Mouse (Mus musculus): ENCODE data around the gene Zfand3. TPM values are rescaled to one million over a fixed set of nuclear protein-coding genes. Genes with fewer than 3 reads are reported as not detected.

Gene Zfand3
- polyA plus RNA-seq, 1 experiment from 2014 or later = 24.2 TPM

- no peak overlapping the region for H3K4me2 ChIP-seq
- H3K4me3 ChIP-seq (ENCODE audit: low read depth, low read length) = no peak overlapping the region
- no peak for ATAC-seq (replicated peaks; ENCODE audit: low FRiP score)
- H3K27ac ChIP-seq (ENCODE audit: low read depth, low read length) = no peak overlapping the region
- 91% methylated on average over 21 of the region's 21 CpGs for WGBS
- no peaks in the 10 kb centered on the region for H3K36me3 ChIP-seq (ENCODE audit: control insufficient read depth, insufficient read depth, low read length)
- no peaks in the 10 kb centered on the region for H3K9me3 ChIP-seq (ENCODE audit: control insufficient read depth, low read length)
- H3K9ac ChIP-seq (ENCODE audit: low read depth, low read length) = no peak overlapping the region
- H3K27me3 ChIP-seq (replicated peaks; ENCODE audit: control insufficient read depth, insufficient read depth, low read length) = no peaks in the 10 kb centered on the region
- H3K4me1 ChIP-seq (replicated peaks; ENCODE audit: control insufficient read depth, insufficient read depth, low read length) = peaks cover 23% of the 10 kb centered on the region
- no peak for DNase-seq (ENCODE audit: low spot score)
These were observed 191.2 kb downstream of the Zfand3 start for GRCm38 (mm10) chr17:30195591-30196183.

DNA sequence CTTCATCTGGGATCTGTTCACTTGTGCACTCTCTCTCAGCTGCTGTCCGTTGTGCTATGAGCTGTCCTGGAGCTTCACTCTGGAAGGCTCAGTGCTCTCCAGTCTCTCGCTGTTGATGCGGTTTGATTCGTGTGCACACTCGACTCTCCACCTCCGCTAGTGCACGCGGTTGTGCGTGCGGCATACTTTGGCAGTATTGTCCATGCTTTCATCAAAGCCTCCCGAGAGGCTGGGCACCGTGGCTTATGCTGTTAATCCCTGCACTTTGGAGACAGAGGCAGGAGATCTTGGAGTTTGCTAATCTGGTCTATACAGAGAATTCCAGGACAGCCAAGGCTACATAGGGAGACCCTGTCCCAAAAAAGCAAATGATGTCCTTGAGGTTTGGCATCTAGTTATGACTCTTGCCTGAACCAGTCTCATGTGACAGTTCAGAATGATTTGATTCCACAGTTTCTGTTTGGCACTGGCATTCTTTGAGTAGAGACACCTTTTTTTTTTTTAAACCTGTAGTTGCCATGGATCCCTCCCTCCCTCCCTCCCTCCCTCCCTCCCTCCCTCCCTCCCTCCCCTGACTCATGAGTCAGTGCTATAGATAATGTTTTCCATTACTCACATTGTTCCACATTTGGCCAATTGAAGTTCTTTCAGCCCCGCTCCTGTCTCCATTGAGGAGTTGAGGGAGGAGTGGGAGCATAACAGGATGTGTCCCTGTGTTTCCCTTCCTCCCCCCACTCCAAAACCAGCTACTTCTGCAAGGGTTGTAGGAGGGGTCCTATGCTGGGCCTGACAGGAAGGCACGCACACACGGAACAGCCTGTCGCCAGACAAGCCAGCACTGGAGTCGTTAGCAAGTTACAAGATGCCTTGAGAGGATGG is 192.1 kb downstream of the Zfand3 start:
- no peaks in the 10 kb centered on the region for H3K27me3 ChIP-seq (replicated peaks; ENCODE audit: control insufficient read depth, insufficient read depth, low read length)
- H3K4me2 ChIP-seq = no peak overlapping the region; the same call in 1 of the 2 replicates
- 83% methylated on average over 17 of the region's 17 CpGs for WGBS
- H3K4me3 ChIP-seq (ENCODE audit: low read depth, low read length) = no peak overlapping the region
- no peak overlapping the region for H3K9ac ChIP-seq (ENCODE audit: low read depth, low read length)
- H3K27ac ChIP-seq (ENCODE audit: low read depth, low read length) = peak overlapping the region; percentile 48; the same call in 1 of the 2 replicates
- no peak for ATAC-seq (replicated peaks; ENCODE audit: low FRiP score)
- DNase-seq (ENCODE audit: low spot score) = no peak
- no peaks in the 10 kb centered on the region for H3K9me3 ChIP-seq (ENCODE audit: control insufficient read depth, low read length)
- no peaks in the 10 kb centered on the region for H3K36me3 ChIP-seq (ENCODE audit: control insufficient read depth, insufficient read depth, low read length)
- H3K4me1 ChIP-seq (replicated peaks; ENCODE audit: control insufficient read depth, insufficient read depth, low read length) = peaks cover 23% of the 10 kb centered on the region

DNA sequence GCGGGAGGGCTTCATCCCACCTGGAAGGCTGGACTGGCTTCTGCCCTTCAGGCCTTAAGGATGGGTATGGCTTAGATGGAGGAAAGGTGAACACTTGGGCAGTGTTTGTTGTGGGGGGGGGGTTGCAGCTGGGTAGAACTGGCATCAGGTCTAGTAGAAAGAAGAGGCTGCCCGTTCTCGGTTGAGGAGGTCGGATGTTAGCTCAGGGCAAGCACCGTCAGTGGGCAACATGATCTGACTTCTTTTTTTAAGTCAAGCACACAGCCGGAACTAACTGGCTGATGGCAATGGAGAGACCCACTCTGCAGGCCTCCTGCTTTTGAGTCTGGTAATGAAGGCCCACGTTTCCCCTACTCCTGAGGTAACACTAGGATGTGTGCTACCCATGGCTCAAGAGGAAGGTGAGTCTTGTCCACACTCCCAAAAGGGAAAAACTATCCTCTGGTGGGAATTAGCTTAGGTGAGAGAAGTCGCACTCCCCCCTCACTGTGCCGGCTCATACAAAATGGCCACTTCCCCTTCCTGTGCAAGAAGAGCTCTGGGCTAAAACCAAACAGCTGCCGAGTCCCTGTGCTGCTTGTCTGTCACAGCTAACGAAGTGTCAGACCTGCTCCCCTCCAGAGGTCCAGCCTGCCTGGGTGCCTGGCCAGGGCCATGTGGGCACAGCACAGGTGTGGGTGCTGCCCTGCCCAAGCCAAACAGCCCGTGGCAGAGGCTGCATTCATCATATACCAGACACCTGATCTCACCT is 192.9 kb downstream of the Zfand3 start:
- Histone ChIP-seq H3K4me2 (no peak overlapping the region; the same call in 1 of the 2 replicates), H3K9me3 (ENCODE audit: control insufficient read depth, low read length) (no peaks in the 10 kb centered on the region), H3K36me3 (ENCODE audit: control insufficient read depth, insufficient read depth, low read length) (no peaks in the 10 kb centered on the region), H3K9ac (ENCODE audit: low read depth, low read length) (peak overlapping the region; percentile 20; the same call in 1 of the 2 replicates), H3K27ac (ENCODE audit: low read depth, low read length) (peak overlapping the region; percentile 48), H3K4me1 (replicated peaks; ENCODE audit: control insufficient read depth, insufficient read depth, low read length) (peaks cover 23% of the 10 kb centered on the region), H3K4me3 (ENCODE audit: low read depth, low read length) (no peak overlapping the region), H3K27me3 (replicated peaks; ENCODE audit: control insufficient read depth, insufficient read depth, low read length) (no peaks in the 10 kb centered on the region)
- ATAC-seq (replicated peaks; ENCODE audit: low FRiP score) (no peak), DNase-seq (ENCODE audit: low spot score) (no peak)
- WGBS = 52% methylated on average over 12 of the region's 12 CpGs

GRCm38 (mm10) chr17:30198422-30198821 is 193.9 kb downstream of the Zfand3 start:
- Histone ChIP-seq H3K9ac (ENCODE audit: low read depth, low read length) (no peak overlapping the region), H3K27ac (ENCODE audit: low read depth, low read length) (no peak overlapping the region), H3K4me2 (no peak overlapping the region), H3K9me3 (ENCODE audit: control insufficient read depth, low read length) (no peaks in the 10 kb centered on the region), H3K4me1 (replicated peaks; ENCODE audit: control insufficient read depth, insufficient read depth, low read length) (peaks cover 23% of the 10 kb centered on the region), H3K27me3 (replicated peaks; ENCODE audit: control insufficient read depth, insufficient read depth, low read length) (no peaks in the 10 kb centered on the region), H3K36me3 (ENCODE audit: control insufficient read depth, insufficient read depth, low read length) (no peaks in the 10 kb centered on the region), H3K4me3 (ENCODE audit: low read depth, low read length) (no peak overlapping the region)
- ATAC-seq (replicated peaks; ENCODE audit: low FRiP score) = no peak
- DNase-seq (ENCODE audit: low spot score) = no peak
- WGBS = 62% methylated on average over 10 of the region's 10 CpGs

DNA sequence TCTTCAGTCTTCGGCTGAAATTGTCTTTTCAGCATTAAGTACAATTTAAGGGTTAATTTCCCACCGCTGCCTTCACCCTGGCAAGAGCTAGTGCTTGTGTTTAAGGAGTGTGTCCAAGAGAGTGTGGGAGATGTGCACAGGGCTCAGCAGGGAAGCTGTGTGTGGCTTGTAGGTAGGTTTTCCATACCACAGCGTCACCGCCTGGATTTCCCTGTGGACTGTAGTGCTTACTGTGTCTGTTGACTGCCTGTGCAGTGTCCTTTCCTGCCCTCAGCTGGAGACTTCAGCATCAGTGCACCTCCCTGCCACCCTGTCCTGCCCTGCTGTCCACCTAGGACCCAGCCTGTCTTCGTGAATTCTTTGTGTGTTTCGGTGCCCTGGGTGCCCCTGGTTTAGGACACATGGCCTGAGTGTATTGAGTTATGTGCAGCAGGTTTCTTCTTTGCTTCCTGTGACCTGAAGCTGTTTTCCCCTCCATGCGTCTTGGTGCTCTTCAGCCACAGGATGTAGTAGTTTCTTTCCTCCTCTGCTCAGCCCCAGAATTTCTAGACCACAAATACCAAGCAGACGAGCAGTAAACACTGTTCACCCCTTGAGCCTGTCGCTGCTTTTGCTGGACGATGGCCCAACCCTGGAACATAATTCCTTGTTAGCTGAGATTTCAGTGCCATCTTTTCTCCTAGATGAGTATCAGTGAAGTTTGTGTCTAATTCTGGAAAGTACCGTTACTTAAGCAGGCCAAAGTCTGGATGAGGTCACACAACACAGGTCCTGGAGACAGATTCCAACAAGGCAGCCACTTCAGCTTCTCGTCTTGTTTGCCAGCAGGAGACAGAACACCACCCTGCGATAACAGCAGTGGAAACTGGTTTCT is 195.1 kb downstream of the Zfand3 start:
- Histone ChIP-seq H3K9ac (ENCODE audit: low read depth, low read length) (no peak overlapping the region), H3K36me3 (ENCODE audit: control insufficient read depth, insufficient read depth, low read length) (no peaks in the 10 kb centered on the region), H3K27ac (ENCODE audit: low read depth, low read length) (no peak overlapping the region), H3K9me3 (ENCODE audit: control insufficient read depth, low read length) (no peaks in the 10 kb centered on the region), H3K4me2 (no peak overlapping the region), H3K27me3 (replicated peaks; ENCODE audit: control insufficient read depth, insufficient read depth, low read length) (no peaks in the 10 kb centered on the region), H3K4me3 (ENCODE audit: low read depth, low read length) (no peak overlapping the region), H3K4me1 (replicated peaks; ENCODE audit: control insufficient read depth, insufficient read depth, low read length) (peaks cover 23% of the 10 kb centered on the region)
- 80% methylated on average over 13 of the region's 13 CpGs for WGBS
- no peak for ATAC-seq (replicated peaks; ENCODE audit: low FRiP score)
- DNase-seq (ENCODE audit: low spot score) = no peak

GRCm38 (mm10) chr17:30200283-30200682 is 195.8 kb downstream of the Zfand3 start:
- H3K4me2 ChIP-seq = no peak overlapping the region
- H3K4me1 ChIP-seq (replicated peaks; ENCODE audit: control insufficient read depth, insufficient read depth, low read length) = peaks cover 20% of the 10 kb centered on the region
- 88% methylated on average over 4 of the region's 4 CpGs for WGBS
- H3K9me3 ChIP-seq (ENCODE audit: control insufficient read depth, low read length) = no peaks in the 10 kb centered on the region
- no peaks in the 10 kb centered on the region for H3K36me3 ChIP-seq (ENCODE audit: control insufficient read depth, insufficient read depth, low read length)
- DNase-seq (ENCODE audit: low spot score) (no peak), ATAC-seq (replicated peaks; ENCODE audit: low FRiP score) (no peak)
- no peak overlapping the region for H3K9ac ChIP-seq (ENCODE audit: low read depth, low read length)
- H3K27ac ChIP-seq (ENCODE audit: low read depth, low read length) = no peak overlapping the region
- no peak overlapping the region for H3K4me3 ChIP-seq (ENCODE audit: low read depth, low read length)
- no peaks in the 10 kb centered on the region for H3K27me3 ChIP-seq (replicated peaks; ENCODE audit: control insufficient read depth, insufficient read depth, low read length)

DNA sequence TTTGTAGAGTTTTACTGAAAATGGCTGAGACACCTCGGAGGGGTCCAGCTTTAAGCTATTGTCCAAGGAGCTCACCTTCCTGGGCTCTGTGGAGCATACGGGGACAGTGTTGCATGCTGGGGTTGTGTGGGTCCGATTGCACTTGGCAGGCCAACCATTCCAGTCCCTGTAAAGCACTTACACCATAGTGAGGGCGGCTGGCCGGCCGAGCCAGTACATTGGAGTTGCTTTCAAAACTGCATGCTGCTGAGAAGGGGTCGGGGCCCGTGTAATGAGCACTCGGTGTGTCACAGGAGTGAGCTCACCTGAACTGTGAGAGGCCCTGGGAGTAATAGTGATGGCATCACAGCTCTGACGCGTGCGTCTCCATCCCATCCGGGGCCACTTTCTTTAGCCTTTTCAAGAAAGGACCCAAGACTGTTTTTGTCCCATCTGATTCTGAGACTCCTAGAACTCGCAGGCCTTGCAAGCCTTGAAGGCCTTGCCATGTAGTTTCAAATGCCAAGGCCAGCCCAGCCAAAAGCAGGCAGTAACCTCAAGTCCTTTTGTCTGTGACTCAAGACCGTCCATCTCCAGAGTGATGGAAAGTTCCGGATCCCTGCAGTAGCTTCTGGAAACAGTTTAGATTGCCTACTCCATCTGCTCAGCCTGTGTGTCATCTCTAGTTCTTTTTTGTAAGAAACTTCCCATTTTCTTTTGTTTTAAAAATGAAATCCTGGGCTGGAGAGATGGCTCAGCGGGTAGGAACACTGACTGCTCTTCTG is 200.7 kb downstream of the Zfand3 start:
- no peak for DNase-seq (ENCODE audit: low spot score)
- H3K27ac ChIP-seq (ENCODE audit: low read depth, low read length) = no peak overlapping the region
- H3K4me3 ChIP-seq (ENCODE audit: low read depth, low read length) = no peak overlapping the region
- no peak overlapping the region for H3K9ac ChIP-seq (ENCODE audit: low read depth, low read length)
- 92% methylated on average over 17 of the region's 17 CpGs for WGBS
- no peaks in the 10 kb centered on the region for H3K27me3 ChIP-seq (replicated peaks; ENCODE audit: control insufficient read depth, insufficient read depth, low read length)
- H3K36me3 ChIP-seq (ENCODE audit: control insufficient read depth, insufficient read depth, low read length) = peaks cover 5% of the 10 kb centered on the region; the same call in 1 of the 2 replicates
- no peak overlapping the region for H3K4me2 ChIP-seq
- no peak for ATAC-seq (replicated peaks; ENCODE audit: low FRiP score)
- H3K4me1 ChIP-seq (replicated peaks; ENCODE audit: control insufficient read depth, insufficient read depth, low read length) = no peaks in the 10 kb centered on the region
- H3K9me3 ChIP-seq (ENCODE audit: control insufficient read depth, low read length) = no peaks in the 10 kb centered on the region
